Mouse (Mus musculus): ENCODE results near the gene Gfy. TPM values are rescaled to one million over a fixed set of nuclear protein-coding genes. Genes with fewer than 3 reads are reported as not detected.

Gene Gfy
- polyA plus RNA-seq, 1 experiment from 2014 or later, result 0.13 TPM

DNA sequence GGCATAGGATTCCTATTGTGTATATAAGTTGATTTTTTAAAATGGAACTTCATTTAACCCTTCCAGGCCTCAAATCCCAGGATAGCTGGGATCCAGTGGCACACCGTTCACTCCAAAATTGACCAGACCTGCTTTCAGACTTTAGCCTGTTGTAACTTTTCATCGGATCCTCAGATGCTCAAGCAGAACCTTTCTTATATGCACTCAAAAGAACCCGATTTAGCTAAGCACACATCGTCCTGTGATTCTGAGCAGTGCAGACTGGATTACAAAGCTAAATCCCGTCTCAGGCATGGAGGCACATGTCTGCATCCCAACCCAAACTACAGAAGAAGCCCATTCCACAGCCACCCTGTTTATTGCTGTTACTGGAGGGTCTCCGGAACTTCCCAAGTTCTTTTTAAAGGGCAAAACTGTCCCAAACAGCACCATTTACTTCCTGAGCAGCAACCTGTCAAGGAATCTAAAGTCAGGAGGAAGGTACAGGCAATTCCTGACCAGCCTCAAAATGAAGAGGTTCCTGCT lies 51.6 kb downstream of the Gfy start:
- under 1% methylated on average over 6 of the region's 6 CpGs for WGBS
- Histone ChIP-seq H3K27ac (ENCODE audit: low read depth, low read length) (peak overlapping the region; percentile 88), H3K27me3 (ENCODE audit: control insufficient read depth, insufficient read depth, low read length) (no peaks in the 10 kb centered on the region), H3K4me3 (ENCODE audit: low read depth, low read length) (peak overlapping the region; percentile 97), H3K36me3 (ENCODE audit: control insufficient read depth, insufficient read depth, low read length) (peaks cover 13% of the 10 kb centered on the region), H3K4me2 (ENCODE audit: low read depth, low read length, severe bottlenecking) (peak overlapping the region; percentile 97), H3K4me1 (replicated peaks; ENCODE audit: control insufficient read depth, insufficient read depth, low read length) (peaks cover 28% of the 10 kb centered on the region), H3K9me3 (ENCODE audit: control insufficient read depth, low read length) (no peaks in the 10 kb centered on the region), H3K9ac (ENCODE audit: low read length) (peak overlapping the region; percentile 100)
- ATAC-seq (replicated peaks; ENCODE audit: low FRiP score) (no peak), DNase-seq (ENCODE audit: low spot score) (no peak)

DNA sequence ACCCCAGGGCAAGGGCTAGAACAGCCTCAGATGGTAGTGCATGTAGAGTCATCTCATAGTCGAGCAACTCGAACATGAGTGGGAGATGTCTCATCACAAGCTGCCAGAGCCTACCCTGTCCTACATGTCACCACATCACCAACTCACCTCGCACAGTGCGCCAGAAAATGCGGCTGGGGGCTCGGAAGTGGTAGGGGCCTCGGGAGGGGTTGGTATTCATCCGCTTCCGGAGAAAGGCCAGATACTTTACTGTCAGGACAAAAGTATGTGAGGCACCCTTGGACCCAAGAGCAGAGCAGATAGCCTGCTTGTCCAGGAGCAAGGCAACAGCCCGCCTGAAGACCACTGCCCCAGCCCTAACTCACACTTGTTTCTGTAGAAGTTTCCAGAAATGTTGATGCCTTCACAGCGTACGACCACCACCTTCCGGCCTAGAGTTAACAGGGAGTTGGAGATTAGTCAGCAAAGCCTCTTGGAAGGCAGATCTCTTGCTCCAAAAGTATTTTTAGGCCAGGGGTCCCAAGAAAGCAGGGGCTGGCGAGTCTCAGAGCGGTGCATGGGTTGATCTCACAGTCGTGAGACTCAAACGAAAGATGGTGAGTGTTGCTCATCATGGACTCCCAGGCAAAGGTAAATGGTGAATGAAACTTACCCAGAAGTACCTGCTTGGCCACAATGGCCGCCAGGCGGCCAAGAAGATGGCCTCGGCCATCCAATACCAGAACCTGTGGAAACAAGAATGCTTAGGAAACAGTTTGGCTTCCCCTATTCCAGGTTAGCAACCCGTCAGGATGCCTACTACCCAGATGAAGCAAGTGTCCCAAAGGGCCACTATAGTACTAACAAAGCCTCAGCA lies 52.3 kb downstream of the Gfy start:
- peak overlapping the region; percentile 97 for H3K4me2 ChIP-seq (ENCODE audit: low read depth, low read length, severe bottlenecking)
- WGBS, result 54% methylated on average over 21 of the region's 21 CpGs
- no peak for DNase-seq (ENCODE audit: low spot score)
- H3K9me3 ChIP-seq (ENCODE audit: control insufficient read depth, low read length), result no peaks in the 10 kb centered on the region
- H3K9ac ChIP-seq (ENCODE audit: low read length), result peak overlapping the region; percentile 100
- H3K36me3 ChIP-seq (ENCODE audit: control insufficient read depth, insufficient read depth, low read length), result peaks cover 17% of the 10 kb centered on the region
- H3K27me3 ChIP-seq (ENCODE audit: control insufficient read depth, insufficient read depth, low read length), result no peaks in the 10 kb centered on the region
- peak overlapping the region; percentile 97 for H3K4me3 ChIP-seq (ENCODE audit: low read depth, low read length)
- H3K4me1 ChIP-seq (replicated peaks; ENCODE audit: control insufficient read depth, insufficient read depth, low read length), result peaks cover 30% of the 10 kb centered on the region
- ATAC-seq (replicated peaks; ENCODE audit: low FRiP score), result no peak
- peak overlapping the region; percentile 88 for H3K27ac ChIP-seq (ENCODE audit: low read depth, low read length)

Small RNA genes lying within 50 kb of the gene (microRNA-seq; reads per million reads assigned to microRNA genes)
- gene Mir5121 (ENCODE audit: insufficient number of aligned reads), result 57.2 reads per million, percentile 28 among the genes with 10 or more reads in this experiment
- not detected for gene Mir7055 (ENCODE audit: insufficient number of aligned reads)

Other genes starting within 250 kb of the Gfy start
- gene Tsks, start 236.4 kb downstream of the Gfy start, polyA plus RNA-seq (2014; fragmentation: Nextera tagmentation; extraction: Ambion mirVana), result 0.23 TPM in 1 of 2 replicates, not detected in the other
- gene Cpt1c, start 204.7 kb downstream of the Gfy start, polyA plus RNA-seq (2014; fragmentation: Nextera tagmentation; extraction: Ambion mirVana), result 26.3 and 27.2 TPM in 2 replicates
- gene Prmt1, start 193.0 kb downstream of the Gfy start, polyA plus RNA-seq (2014; fragmentation: Nextera tagmentation; extraction: Ambion mirVana), result 286 and 301 TPM in 2 replicates
- 75.3 and 86.0 TPM in 2 replicates for gene Irf3, start 181.9 kb downstream of the Gfy start, polyA plus RNA-seq (2014; fragmentation: Nextera tagmentation; extraction: Ambion mirVana)
- gene Bcl2l12, start 180.9 kb downstream of the Gfy start, polyA plus RNA-seq (2014; fragmentation: Nextera tagmentation; extraction: Ambion mirVana), result 70.6 and 74.9 TPM in 2 replicates
- 59.9 and 60.2 TPM in 2 replicates for gene Scaf1, start 163.2 kb downstream of the Gfy start, polyA plus RNA-seq (2014; fragmentation: Nextera tagmentation; extraction: Ambion mirVana)
- 15.5 and 16.6 TPM in 2 replicates for gene Rras, start 161.6 kb downstream of the Gfy start, polyA plus RNA-seq (2014; fragmentation: Nextera tagmentation; extraction: Ambion mirVana)
- gene Prr12, start 126.7 kb downstream of the Gfy start, polyA plus RNA-seq (2014; fragmentation: Nextera tagmentation; extraction: Ambion mirVana), result 16.1 and 19.2 TPM in 2 replicates
- gene Nosip, start 117.1 kb downstream of the Gfy start, polyA plus RNA-seq (2014; fragmentation: Nextera tagmentation; extraction: Ambion mirVana), result 52.6 and 64.0 TPM in 2 replicates
- gene Prrg2, start 116.9 kb downstream of the Gfy start, polyA plus RNA-seq (2014; fragmentation: Nextera tagmentation; extraction: Ambion mirVana), result 14.2 and 18.4 TPM in 2 replicates
- gene Rcn3, start 87.3 kb downstream of the Gfy start, polyA plus RNA-seq (2014; fragmentation: Nextera tagmentation; extraction: Ambion mirVana), result 110 and 118 TPM in 2 replicates
- 7.1 and 7.3 TPM in 2 replicates for gene Fcgrt, start 75.7 kb downstream of the Gfy start, polyA plus RNA-seq (2014; fragmentation: Nextera tagmentation; extraction: Ambion mirVana)
- gene Rps11, start 55.1 kb downstream of the Gfy start, polyA plus RNA-seq (2014; fragmentation: Nextera tagmentation; extraction: Ambion mirVana), result 1,418 and 1,481 TPM in 2 replicates
- 1,136 and 1,164 TPM in 2 replicates for gene Rpl13a, start 50.8 kb downstream of the Gfy start, polyA plus RNA-seq (2014; fragmentation: Nextera tagmentation; extraction: Ambion mirVana)
- 0.45 and 0.55 TPM in 2 replicates for gene Gm45713, start 43.3 kb downstream of the Gfy start, polyA plus RNA-seq (2014; fragmentation: Nextera tagmentation; extraction: Ambion mirVana)
- 1.2 and 1.8 TPM in 2 replicates for gene Flt3l, start 43.1 kb downstream of the Gfy start, polyA plus RNA-seq (2014; fragmentation: Nextera tagmentation; extraction: Ambion mirVana)
- gene Pih1d1, start 25.3 kb downstream of the Gfy start, polyA plus RNA-seq (2014; fragmentation: Nextera tagmentation; extraction: Ambion mirVana), result 95.9 and 110 TPM in 2 replicates
- gene Aldh16a1, start 25.0 kb downstream of the Gfy start, polyA plus RNA-seq (2014; fragmentation: Nextera tagmentation; extraction: Ambion mirVana), result 44.0 and 44.1 TPM in 2 replicates
- 3.6 and 4.6 TPM in 2 replicates for gene Slc17a7, start 15.6 kb downstream of the Gfy start, polyA plus RNA-seq (2014; fragmentation: Nextera tagmentation; extraction: Ambion mirVana)
- gene Pth2, start 1.4 kb upstream of the Gfy start, polyA plus RNA-seq (2014; fragmentation: Nextera tagmentation; extraction: Ambion mirVana), result not detected in 2 replicates
- 0.83 and 0.90 TPM in 2 replicates for gene Ccdc155, start 25.3 kb upstream of the Gfy start, polyA plus RNA-seq (2014; fragmentation: Nextera tagmentation; extraction: Ambion mirVana)
- gene Dkkl1, start 32.6 kb upstream of the Gfy start, polyA plus RNA-seq (2014; fragmentation: Nextera tagmentation; extraction: Ambion mirVana), result 0.48 TPM in 1 of 2 replicates, not detected in the other
- gene Tead2, start 36.2 kb upstream of the Gfy start, polyA plus RNA-seq (2014; fragmentation: Nextera tagmentation; extraction: Ambion mirVana), result 297 and 318 TPM in 2 replicates
- gene Cd37, start 59.5 kb upstream of the Gfy start, polyA plus RNA-seq (2014; fragmentation: Nextera tagmentation; extraction: Ambion mirVana), result 0.60 and 1.1 TPM in 2 replicates
- gene Slc6a16, start 61.5 kb upstream of the Gfy start, polyA plus RNA-seq (2014; fragmentation: Nextera tagmentation; extraction: Ambion mirVana), result 0.36 TPM in 1 of 2 replicates, not detected in the other
- not detected in 2 replicates for gene Slc6a21, start 97.9 kb upstream of the Gfy start, polyA plus RNA-seq (2014; fragmentation: Nextera tagmentation; extraction: Ambion mirVana)
- 5.6 and 6.8 TPM in 2 replicates for gene Trpm4, start 154.2 kb upstream of the Gfy start, polyA plus RNA-seq (2014; fragmentation: Nextera tagmentation; extraction: Ambion mirVana)
- gene Hrc, start 155.7 kb upstream of the Gfy start, polyA plus RNA-seq (2014; fragmentation: Nextera tagmentation; extraction: Ambion mirVana), result not detected in 2 replicates
- 11.6 and 13.0 TPM in 2 replicates for gene Ppfia3, start 187.4 kb upstream of the Gfy start, polyA plus RNA-seq (2014; fragmentation: Nextera tagmentation; extraction: Ambion mirVana)
- gene Lin7b, start 191.0 kb upstream of the Gfy start, polyA plus RNA-seq (2014; fragmentation: Nextera tagmentation; extraction: Ambion mirVana), result 0.48 and 1.5 TPM in 2 replicates
- 79.8 and 87.9 TPM in 2 replicates for gene Snrnp70, start 216.2 kb upstream of the Gfy start, polyA plus RNA-seq (2014; fragmentation: Nextera tagmentation; extraction: Ambion mirVana)
- gene Kcna7, start 226.1 kb upstream of the Gfy start, polyA plus RNA-seq (2014; fragmentation: Nextera tagmentation; extraction: Ambion mirVana), result not detected in 2 replicates
- gene Ntf5, start 234.1 kb upstream of the Gfy start, polyA plus RNA-seq (2014; fragmentation: Nextera tagmentation; extraction: Ambion mirVana), result 0.33 and 0.67 TPM in 2 replicates
- gene Lhb, start 241.3 kb upstream of the Gfy start, polyA plus RNA-seq (2014; fragmentation: Nextera tagmentation; extraction: Ambion mirVana), result not detected in 2 replicates

Data from forebrain, embryonic 11.5 days (tissue).